Mouse (Mus musculus) heart, adult 2 months (tissue): ENCODE results near the gene Tdpoz3. TPM values are rescaled to one million over a fixed set of nuclear protein-coding genes. Genes with fewer than 3 reads are reported as not detected.
"Not testable (repeated sequence)": the region's sequence is repeated elsewhere in the genome, so short reads cannot be mapped to it uniquely, and the experiment has no call there.

Experiments used
- DNase-seq, 2 experiments: peaks; one replicate each; pipeline ENCODE4 v3.0.0; 2021
- H3K27ac ChIP-seq: fragments of 200-600 bp; 2 replicates; pipeline ENCODE4 v1.8.1; 2022
- H3K27me3 ChIP-seq: fragments of 200-500 bp; 2 replicates; pipeline ENCODE4 v1.6.1; 2012; ENCODE audit warnings: mild to moderate bottlenecking, low read length, inconsistent platforms, mixed read lengths; ENCODE audit not compliant: control insufficient read depth, insufficient read depth
- H3K36me3 ChIP-seq: fragments of 200-500 bp; 2 replicates; pipeline ENCODE4 v1.6.1; 2012; ENCODE audit warnings: low read length, inconsistent platforms; ENCODE audit not compliant: control insufficient read depth, insufficient read depth
- H3K4me1 ChIP-seq: fragments of 200-500 bp; 2 replicates; pipeline ENCODE4 v1.6.1; 2011; ENCODE audit warnings: low read length; ENCODE audit not compliant: control insufficient read depth, insufficient read depth
- H3K4me3 ChIP-seq: fragments of 200-600 bp; 2 replicates; pipeline ENCODE4 v1.8.1; 2022
- H3K79me2 ChIP-seq: fragments of 200-500 bp; replicated peaks from 2 replicates; pipeline ENCODE4 v1.6.1; 2012; ENCODE audit warnings: mild to moderate bottlenecking, inconsistent platforms, low read length, moderate library complexity, mixed read lengths; ENCODE audit not compliant: control insufficient read depth, insufficient read depth
- H3K9ac ChIP-seq: fragments of 200-500 bp; 2 replicates; pipeline ENCODE4 v1.6.1; 2012; ENCODE audit warnings: low read depth, mild to moderate bottlenecking, control low read depth, inconsistent platforms, low read length, mixed read lengths
- WGBS: fragments of 180-500 bp; shearing (Covaris S2); methylation state at CpG from one replicate; pipeline ENCODE4 v1.1.7; 2018; 5-methylcytosine and 5-hydroxymethylcytosine counted together
- intact Hi-C: fragments of 180-260 bp; cut with DNase I; formaldehyde crosslinking; loops from one replicate; pipeline ENCODE4 v1.15.1; 2025
- long read RNA-seq: library from polyadenylated mRNA; stranded (forward); transcript quantifications from one replicate; pipeline ENCODE4 v2.0.0, GENCODE M21; 2021
- polyA plus RNA-seq: library from polyadenylated mRNA; depleted of rRNA; stranded (reverse); fragments of >200 nt; gene quantifications from 2 replicates; pipeline ENCODE4 v1.2.3, GENCODE M21; 2012; rRNA removed
- total RNA-seq, 2 experiments: library from RNA; stranded (reverse); gene quantifications; 2 replicates each; pipeline ENCODE4 v1.2.3; 2021

Tdpoz3 gene
- total RNA-seq (not detected), polyA plus RNA-seq (not detected in 2 replicates)
- long read RNA-seq: 0 reads

DNA sequence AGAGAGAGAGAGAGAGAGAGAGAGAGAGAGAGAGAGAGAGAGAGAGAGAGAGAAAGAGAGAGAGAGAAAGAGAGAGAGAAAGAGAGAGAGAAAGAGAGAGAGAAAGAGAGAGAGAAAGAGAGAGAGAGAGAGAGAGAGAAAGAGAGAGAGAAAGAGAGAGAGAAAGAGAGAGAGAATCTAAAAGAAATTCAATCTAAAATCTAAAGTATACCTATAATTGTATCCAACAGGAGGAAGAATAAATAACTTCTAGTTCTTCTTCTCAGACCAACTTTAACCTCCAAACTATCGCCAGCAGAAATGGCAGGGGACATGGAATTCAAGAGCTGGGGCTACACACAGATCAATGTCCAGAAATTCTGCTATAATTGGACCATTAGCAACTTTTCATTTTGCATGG, at the start of gene Tdpoz3:
TSS of gene Tdpoz3 (plus strand) at position 301 of the 400 bp plus-strand sequence.
- H3K4me1 ChIP-seq, H3K27me3 ChIP-seq, H3K36me3 ChIP-seq, H3K4me3 ChIP-seq, intact Hi-C loops, DNase-seq, H3K27ac ChIP-seq, H3K79me2 ChIP-seq, H3K9ac ChIP-seq: not testable (repeated sequence)
- WGBS: 57% methylated on average over 1 of the region's 1 CpGs

GRCm38 (mm10) chr3:93796098-93796497, 29.7 kb upstream of the Tdpoz3 start, which contains the start of gene Tdpoz4:
Gene Tdpoz4, plus strand, starts transcription at chr3:93796398.
- H3K36me3 ChIP-seq, intact Hi-C loops, H3K4me1 ChIP-seq, H3K4me3 ChIP-seq, H3K79me2 ChIP-seq, H3K27me3 ChIP-seq, H3K9ac ChIP-seq, DNase-seq, H3K27ac ChIP-seq: not testable (repeated sequence)

- intact Hi-C loops, H3K79me2 ChIP-seq, H3K27me3 ChIP-seq, H3K27ac ChIP-seq, H3K4me1 ChIP-seq, H3K36me3 ChIP-seq, H3K4me3 ChIP-seq, DNase-seq, H3K9ac ChIP-seq: not testable (repeated sequence)
These were observed 12.5 kb upstream of the Tdpoz3 start for GRCm38 (mm10) chr3:93813341-93813740.

- H3K36me3 ChIP-seq, H3K27me3 ChIP-seq, intact Hi-C loops, H3K4me3 ChIP-seq, H3K4me1 ChIP-seq, H3K9ac ChIP-seq, H3K27ac ChIP-seq, DNase-seq, H3K79me2 ChIP-seq: not testable (repeated sequence)
- 75% methylated on average over 8 of the region's 8 CpGs for WGBS
These were observed 33.1 kb downstream of the Tdpoz3 start for GRCm38 (mm10) chr3:93858957-93859356.

GRCm38 (mm10) chr3:93870635-93871034, 44.8 kb downstream of the Tdpoz3 start:
- H3K4me3 ChIP-seq, H3K79me2 ChIP-seq, DNase-seq, H3K36me3 ChIP-seq, H3K27me3 ChIP-seq, H3K4me1 ChIP-seq, H3K9ac ChIP-seq, intact Hi-C loops, H3K27ac ChIP-seq: not testable (repeated sequence)
- WGBS: 71% methylated on average over 8 of the region's 8 CpGs

Other genes starting within 250 kb of the Tdpoz3 start
- gene Tdpoz2, start 173.3 kb upstream of the Tdpoz3 start, total RNA-seq: not detected
- not detected in 2 replicates for gene Tdpoz2, start 173.3 kb upstream of the Tdpoz3 start, polyA plus RNA-seq
- gene Tdpoz1, start 149.7 kb upstream of the Tdpoz3 start, total RNA-seq: not detected
- not detected in 2 replicates for gene Tdpoz1, start 149.7 kb upstream of the Tdpoz3 start, polyA plus RNA-seq
- not detected for gene Gm37596, start 132.9 kb upstream of the Tdpoz3 start, total RNA-seq
- not detected in 2 replicates for gene Gm37596, start 132.9 kb upstream of the Tdpoz3 start, polyA plus RNA-seq
- not detected for gene Gm5773, start 53.0 kb upstream of the Tdpoz3 start, total RNA-seq
- not detected in 2 replicates for gene Gm5773, start 53.0 kb upstream of the Tdpoz3 start, polyA plus RNA-seq
- gene Tdpoz4, start 29.6 kb upstream of the Tdpoz3 start, total RNA-seq: not detected
- not detected in 2 replicates for gene Tdpoz4, start 29.6 kb upstream of the Tdpoz3 start, polyA plus RNA-seq
- not detected for gene Gm9117, start 117.5 kb downstream of the Tdpoz3 start, total RNA-seq
- not detected in 2 replicates for gene Gm9117, start 117.5 kb downstream of the Tdpoz3 start, polyA plus RNA-seq
- not detected for gene Tdpoz5, start 135.3 kb downstream of the Tdpoz3 start, total RNA-seq
- not detected in 2 replicates for gene Tdpoz5, start 135.3 kb downstream of the Tdpoz3 start, polyA plus RNA-seq
- not detected for gene Gm9125, start 228.9 kb downstream of the Tdpoz3 start, total RNA-seq
- not detected in 2 replicates for gene Gm9125, start 228.9 kb downstream of the Tdpoz3 start, polyA plus RNA-seq
- gene Gm10697, start 246.6 kb downstream of the Tdpoz3 start, total RNA-seq: not detected
- gene Gm10697, start 246.6 kb downstream of the Tdpoz3 start, polyA plus RNA-seq: not detected in 2 replicates